Mouse (Mus musculus) spleen, adult 2 months (tissue): ENCODE data around the gene Wscd2. TPM values are rescaled to one million over a fixed set of nuclear protein-coding genes. Genes with fewer than 3 reads are reported as not detected.

Experiments used
- DNase-seq, 2 experiments: peaks; one replicate each; pipeline versions ENCODE4 v3.0.0 to v3.0.0-alpha.2; 2012 to 2021; ENCODE audit warnings: low spot score in 2 of 2, low read depth in 1 of 2
- H3K27ac ChIP-seq: fragments of 200-500 bp; 2 replicates; pipeline ENCODE4 v1.5.1; 2012; ENCODE audit warnings: low read length, inconsistent platforms; ENCODE audit not compliant: insufficient read depth
- H3K27me3 ChIP-seq: fragments of 200-500 bp; 2 replicates; pipeline ENCODE4 v1.6.1; 2012; ENCODE audit warnings: mild to moderate bottlenecking, moderate library complexity, low read length, inconsistent platforms; ENCODE audit not compliant: control insufficient read depth, insufficient read depth
- H3K36me3 ChIP-seq: fragments of 200-500 bp; 2 replicates; pipeline ENCODE4 v1.6.1; 2012; ENCODE audit warnings: mild to moderate bottlenecking, low read length, inconsistent platforms; ENCODE audit not compliant: control insufficient read depth, insufficient read depth
- H3K4me1 ChIP-seq: fragments of 200-500 bp; 2 replicates; pipeline ENCODE4 v1.6.1; 2011; ENCODE audit warnings: inconsistent platforms; ENCODE audit not compliant: control insufficient read depth, insufficient read depth, insufficient read length
- H3K4me3 ChIP-seq: fragments of 200-500 bp; 2 replicates; pipeline ENCODE4 v1.5.1; 2011; ENCODE audit warnings: mild to moderate bottlenecking, inconsistent platforms; ENCODE audit not compliant: insufficient read depth, insufficient read length; ENCODE audit errors: extremely low read depth
- CTCF ChIP-seq: fragments of 200-500 bp; IDR thresholded peaks from 2 replicates; pipeline ENCODE4 v1.5.1; 2011; ENCODE audit warnings: mild to moderate bottlenecking, inconsistent platforms; ENCODE audit not compliant: insufficient read depth, insufficient read length, insufficient replicate concordance; ENCODE audit errors: extremely low read depth
- POLR2A ChIP-seq: fragments of 200-500 bp; IDR thresholded peaks from 2 replicates; pipeline ENCODE4 v1.6.1; 2011; ENCODE audit warnings: low read depth, low read length, inconsistent platforms
- WGBS: fragments of 180-500 bp; shearing (Covaris S2); methylation state at CpG from one replicate; pipeline ENCODE4 v1.1.7; 2018; 5-methylcytosine and 5-hydroxymethylcytosine counted together
- polyA plus RNA-seq: library from polyadenylated mRNA; depleted of rRNA; stranded (reverse); fragments of >200 nt; gene quantifications from 2 replicates; pipeline ENCODE4 v1.2.3, GENCODE M21; 2012

Wscd2 gene
- polyA plus RNA-seq, 1 experiment = 1.2 TPM

DNA sequence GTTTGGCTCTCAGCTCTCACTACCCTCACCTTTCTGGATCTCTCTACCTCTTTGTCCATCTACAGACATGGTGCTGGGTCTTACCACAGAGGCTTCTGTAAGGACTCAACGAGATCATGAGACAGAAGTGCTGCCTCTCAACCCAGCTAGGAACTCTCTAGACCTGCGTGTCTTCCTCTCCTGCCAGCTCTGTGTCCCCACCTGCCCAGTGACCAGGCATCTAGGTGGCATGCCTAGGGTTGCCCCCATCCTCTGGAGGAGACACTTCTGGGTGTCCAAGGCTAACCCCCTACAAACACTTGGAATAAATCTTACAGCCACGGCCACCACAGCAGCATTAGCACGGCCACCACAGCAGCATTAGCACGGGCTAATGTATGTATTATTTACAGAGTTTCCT lies 119.8 kb downstream of the Wscd2 start:
- Histone ChIP-seq H3K36me3 (no peaks in the 10 kb centered on the region), H3K4me1 (no peaks in the 10 kb centered on the region), H3K27ac (no peak overlapping the region), H3K27me3 (no peaks in the 10 kb centered on the region), H3K4me3 (no peak overlapping the region)
- TF ChIP-seq CTCF (no peak), POLR2A (no peak)
- 74% methylated on average over 5 of the region's 5 CpGs for WGBS
- DNase-seq = no peak

- Histone ChIP-seq H3K36me3 (no peaks in the 10 kb centered on the region), H3K4me1 (no peaks in the 10 kb centered on the region), H3K4me3 (no peak overlapping the region), H3K27ac (no peak overlapping the region), H3K27me3 (no peaks in the 10 kb centered on the region)
- no peak for DNase-seq
- no peak for TF ChIP-seq CTCF
- TF ChIP-seq POLR2A = no peak
- WGBS = 82% methylated on average over 6 of the region's 6 CpGs
These were observed 120.4 kb downstream of the Wscd2 start for GRCm38 (mm10) chr5:113610490-113610889.

GRCm38 (mm10) chr5:113611131-113611530 lies 121.0 kb downstream of the Wscd2 start:
- H3K36me3 ChIP-seq = no peaks in the 10 kb centered on the region
- no peaks in the 10 kb centered on the region for H3K4me1 ChIP-seq
- WGBS = 83% methylated on average over 6 of the region's 6 CpGs
- TF ChIP-seq CTCF = no peak
- no peak for TF ChIP-seq POLR2A
- no peaks in the 10 kb centered on the region for H3K27me3 ChIP-seq
- H3K4me3 ChIP-seq = no peak overlapping the region
- H3K27ac ChIP-seq = no peak overlapping the region
- no peak for DNase-seq

DNA sequence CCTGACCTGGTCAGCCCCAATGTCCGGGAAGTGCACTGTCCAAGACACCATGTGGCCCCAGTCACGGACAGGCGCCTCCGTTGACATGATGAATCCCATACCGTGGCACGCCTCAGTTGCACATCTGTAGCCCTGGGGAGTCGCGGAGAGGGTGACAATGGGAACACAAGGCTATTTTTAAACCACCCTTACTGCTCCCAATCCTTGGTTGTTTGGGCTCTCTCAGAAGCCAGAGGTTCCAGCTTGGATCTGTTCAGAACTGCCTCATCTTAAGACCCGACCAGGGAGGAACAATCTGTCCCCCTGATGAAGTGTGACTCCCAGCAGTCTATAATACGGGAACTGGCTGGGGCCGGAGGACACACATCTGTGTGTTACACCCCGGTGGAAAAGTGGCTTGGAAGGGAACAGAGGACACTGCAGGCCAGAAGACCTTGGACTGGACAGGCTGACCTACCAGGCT lies 121.7 kb downstream of the Wscd2 start:
- H3K27ac ChIP-seq = no peak overlapping the region
- DNase-seq = no peak
- no peaks in the 10 kb centered on the region for H3K36me3 ChIP-seq
- no peaks in the 10 kb centered on the region for H3K4me1 ChIP-seq
- no peak overlapping the region for H3K4me3 ChIP-seq
- 82% methylated on average over 12 of the region's 12 CpGs for WGBS
- H3K27me3 ChIP-seq = no peaks in the 10 kb centered on the region
- TF ChIP-seq CTCF = no peak
- no peak for TF ChIP-seq POLR2A

GRCm38 (mm10) chr5:113618716-113619115 lies 128.6 kb downstream of the Wscd2 start:
- Histone ChIP-seq H3K27ac (no peak overlapping the region), H3K4me3 (no peak overlapping the region), H3K27me3 (no peaks in the 10 kb centered on the region), H3K36me3 (no peaks in the 10 kb centered on the region), H3K4me1 (peaks cover 8% of the 10 kb centered on the region; the same call in 1 of the 2 replicates)
- no peak for DNase-seq
- 84% methylated on average over 4 of the region's 4 CpGs for WGBS
- TF ChIP-seq POLR2A (no peak), CTCF (no peak)

GRCm38 (mm10) chr5:113619151-113619550 lies 129.0 kb downstream of the Wscd2 start:
- H3K4me3 ChIP-seq = no peak overlapping the region
- H3K27ac ChIP-seq = no peak overlapping the region
- no peaks in the 10 kb centered on the region for H3K27me3 ChIP-seq
- DNase-seq = no peak
- H3K4me1 ChIP-seq = peaks cover 8% of the 10 kb centered on the region; the same call in 1 of the 2 replicates
- TF ChIP-seq CTCF (no peak), POLR2A (no peak)
- no peaks in the 10 kb centered on the region for H3K36me3 ChIP-seq
- 83% methylated on average over 1 of the region's 1 CpGs for WGBS

- H3K36me3 ChIP-seq = no peaks in the 10 kb centered on the region
- 65% methylated on average over 16 of the region's 16 CpGs for WGBS
- no peak overlapping the region for H3K4me3 ChIP-seq
- TF ChIP-seq POLR2A (no peak), CTCF (no peak)
- peaks cover 8% of the 10 kb centered on the region; the same call in 1 of the 2 replicates for H3K4me1 ChIP-seq
- H3K27ac ChIP-seq = no peak overlapping the region
- no peak for DNase-seq
- no peaks in the 10 kb centered on the region for H3K27me3 ChIP-seq
These were observed 130.1 kb downstream of the Wscd2 start for GRCm38 (mm10) chr5:113620130-113620716.
